Mouse (Mus musculus) liver, embryonic 14.5 days (tissue): ENCODE results near the gene C1qtnf5.

Experiments used
- CTCF ChIP-seq: IDR thresholded peaks from 2 replicates; pipeline ENCODE4 v1.5.1; 2016; ENCODE audit warnings: antibody characterized with exemption, low read depth, control low read depth
- EP300 ChIP-seq: IDR thresholded peaks from 2 replicates; pipeline ENCODE4 v1.6.1; 2016; ENCODE audit warnings: antibody characterized with exemption, low read depth

DNA sequence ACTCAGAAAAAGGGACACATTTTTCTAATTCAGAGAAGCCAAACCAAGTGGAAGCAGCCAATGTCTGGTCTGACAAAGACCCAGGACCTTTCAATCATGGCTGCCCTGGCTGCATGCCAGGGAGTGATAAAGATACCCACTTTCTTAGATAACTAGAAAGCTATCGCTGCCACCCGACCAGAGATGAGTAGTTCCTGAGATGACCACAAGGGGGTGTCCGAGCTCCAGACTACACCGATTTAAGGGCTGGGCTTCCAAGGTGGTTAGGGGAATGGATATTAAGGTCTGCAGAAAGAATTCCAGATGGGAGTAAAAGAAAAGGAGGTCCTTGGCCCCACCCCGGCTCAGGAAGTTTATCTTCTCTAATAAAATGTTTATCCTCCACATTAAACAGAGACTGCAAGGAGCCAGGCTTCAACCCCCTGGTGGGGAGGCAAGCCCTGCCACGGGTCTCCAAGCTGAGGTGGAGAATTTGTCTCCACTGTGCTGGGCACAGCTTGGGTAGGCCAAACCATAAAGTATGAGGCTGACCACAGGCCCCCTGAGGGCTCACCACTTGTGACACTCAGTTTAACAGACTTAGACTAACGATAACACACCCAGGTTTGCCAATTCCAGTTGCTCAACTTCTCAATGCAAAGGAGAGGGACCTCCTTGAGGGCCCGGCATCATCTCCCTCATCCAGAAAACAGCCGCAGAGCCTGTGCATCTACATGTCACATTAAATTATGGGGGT, 2.5 kb downstream of the C1qtnf5 start:
- peak; percentile 89 for TF ChIP-seq CTCF
- TF ChIP-seq EP300 = no peak
